Mouse (Mus musculus) stomach, postnatal 0 days (tissue): ENCODE data around the gene Ptprh.

ENCODE experiments used
- CTCF ChIP-seq: IDR thresholded peaks from 2 replicates; pipeline ENCODE4 v1.5.1; 2016; ENCODE audit warnings: antibody characterized with exemption, low read depth, mild to moderate bottlenecking, moderate library complexity
- EP300 ChIP-seq: optimal IDR thresholded peaks from 2 replicates; pipeline ENCODE3; 2016; ENCODE audit warnings: antibody characterized with exemption

DNA sequence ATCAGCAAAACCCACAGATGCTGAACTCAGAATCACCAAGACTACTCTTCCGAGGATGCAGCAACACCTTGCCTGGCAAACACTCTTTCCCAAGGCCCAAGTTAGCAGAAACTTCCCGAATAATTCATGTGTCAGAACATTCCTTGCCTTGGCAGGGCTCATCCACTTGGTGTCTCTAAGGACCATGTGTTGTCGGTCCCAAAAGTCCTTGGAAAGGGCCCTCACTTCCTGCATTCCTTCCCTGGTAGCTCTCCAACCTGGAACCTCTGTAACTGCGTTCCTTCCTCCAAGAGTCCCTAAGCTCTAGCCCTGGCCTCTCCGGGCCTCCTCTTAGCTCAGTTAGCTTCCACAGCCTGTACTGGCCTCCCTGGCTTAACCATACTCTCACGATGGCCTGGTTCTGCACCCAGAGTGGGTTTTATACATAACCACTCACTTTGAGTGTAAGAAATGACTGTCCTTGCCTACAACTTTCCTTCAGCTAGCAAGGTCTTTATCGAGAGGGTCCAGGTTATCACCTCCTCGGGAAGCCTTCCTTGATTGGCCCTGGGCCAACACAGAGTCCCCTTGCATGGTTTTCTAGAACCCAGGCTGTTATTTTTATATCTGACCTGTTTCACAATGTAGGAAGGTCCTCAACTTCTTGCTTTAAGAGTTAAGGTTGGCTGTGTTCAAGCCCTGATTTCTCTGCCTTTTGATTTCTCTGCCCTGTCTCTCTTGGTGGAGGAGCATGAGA lies 92.2 kb downstream of the Ptprh start:
- TF ChIP-seq CTCF (no peak), EP300 (no peak)
